Comparison of ENCODE assay signal across 8 mouse cellular contexts in the genomic region with DNA sequence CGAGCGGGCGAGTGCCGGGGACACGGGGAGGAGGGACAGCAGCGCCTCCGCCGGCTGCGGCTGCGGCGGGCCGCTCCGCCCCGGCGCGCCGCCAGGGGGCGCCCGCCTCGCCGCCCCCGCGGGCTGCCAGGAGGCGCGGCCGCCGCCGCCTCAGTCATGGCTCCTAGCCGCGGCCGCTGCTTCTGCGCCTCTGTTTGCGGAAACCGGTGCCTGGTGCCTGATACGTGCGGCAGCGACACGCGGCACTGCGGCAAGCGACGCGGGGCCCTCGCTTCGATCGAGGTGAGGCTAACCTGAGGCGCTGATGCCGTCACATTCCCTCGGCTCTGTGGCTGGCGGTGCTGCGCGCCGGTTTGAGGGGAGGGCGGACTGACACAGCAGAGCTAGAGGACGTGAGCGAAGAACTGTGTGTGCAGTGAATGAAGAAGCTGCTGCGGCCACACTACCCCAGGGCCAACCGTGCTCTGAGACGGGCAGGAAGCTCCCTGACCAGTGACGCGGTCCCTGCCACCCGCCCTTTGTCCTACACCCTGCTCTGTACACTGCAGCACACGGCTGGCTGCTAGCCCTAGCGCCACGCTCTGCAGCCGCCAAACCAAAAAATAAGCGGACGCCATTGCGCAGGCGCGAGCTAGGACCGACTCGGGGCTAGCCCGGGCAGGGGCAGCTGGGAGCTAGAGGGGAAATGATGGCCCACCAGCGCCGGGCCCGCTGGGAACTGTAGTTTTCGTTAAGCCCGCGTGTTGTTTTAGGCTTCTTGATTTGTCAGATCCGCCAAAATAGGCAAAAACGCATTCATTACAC. TPM values are rescaled to one million over a fixed set of nuclear protein-coding genes. Genes with fewer than 3 reads are reported as not detected.
DNase-seq lines count a peak whose midpoint lies in the region; ATAC-seq and TF ChIP-seq lines count a peak whose summit lies in the region.

No protein-coding gene starts in this region.

- peak overlapping the region; percentile 72 for H3ac ChIP-seq in myocyte (ENCODE audit: control insufficient read depth, insufficient read length)

- under 1% methylated on average over 58 of the region's 82 CpGs for WGBS in heart, embryonic 11.5 days (ENCODE audit: insufficient replicate concordance)
- under 1% methylated on average over 81 of the region's 82 CpGs for WGBS in kidney, embryonic 16.5 days
- WGBS in liver, adult 2 months, result under 1% methylated on average over 74 of the region's 82 CpGs

- H3K79me2 ChIP-seq in liver, adult 2 months (ENCODE audit: control insufficient read depth, insufficient read depth, low read length), result peaks cover 3% of the 10 kb centered on the region; the same call in 1 of the 2 replicates
- peaks cover 81% of the 10 kb centered on the region for H3K79me2 ChIP-seq in myocyte (ENCODE audit: control insufficient read depth, insufficient read depth)

- H3K9ac ChIP-seq in heart, embryonic 11.5 days (ENCODE audit: low read depth, low read length), result peak overlapping the region; percentile 100
- peak overlapping the region; percentile 99 for H3K9ac ChIP-seq in kidney, embryonic 16.5 days (replicated peaks; ENCODE audit: low read length)
- peak overlapping the region; percentile 99 for H3K9ac ChIP-seq in liver, adult 2 months (ENCODE audit: low read depth, low read length)

- H3K4me3 ChIP-seq in bone marrow macrophage, adult 2 months (ENCODE audit: insufficient read depth, low read length), result peak overlapping the region; percentile 97
- peak overlapping the region; percentile 71 for H3K4me3 ChIP-seq in embryonic fibroblast, embryonic 13.5 days (ENCODE audit: insufficient read depth, low read length)
- peak overlapping the region; percentile 93 for H3K4me3 ChIP-seq in heart, embryonic 11.5 days (ENCODE audit: low read depth, low read length)
- H3K4me3 ChIP-seq in kidney, embryonic 16.5 days (ENCODE audit: low read length), result peak overlapping the region; percentile 85
- peak overlapping the region; percentile 95 for H3K4me3 ChIP-seq in liver, adult 2 months (ENCODE audit: insufficient read depth, low read depth, low read length)
- peak overlapping the region; percentile 74 for H3K4me3 ChIP-seq in myocyte

- peaks cover 6% of the 10 kb centered on the region for H3K4me1 ChIP-seq in bone marrow macrophage, adult 2 months (ENCODE audit: control insufficient read depth, insufficient read depth, low read length)
- no peaks in the 10 kb centered on the region for H3K4me1 ChIP-seq in embryonic fibroblast, embryonic 13.5 days (ENCODE audit: control insufficient read depth, insufficient read depth, low read length)
- H3K4me1 ChIP-seq in heart, embryonic 11.5 days (ENCODE audit: control insufficient read depth, insufficient read depth, low read length), result peaks cover 5% of the 10 kb centered on the region; the same call in 1 of the 2 replicates
- peaks cover 14% of the 10 kb centered on the region for H3K4me1 ChIP-seq in kidney, embryonic 16.5 days (ENCODE audit: insufficient read depth, low read length)
- peaks cover 13% of the 10 kb centered on the region for H3K4me1 ChIP-seq in liver, adult 2 months (ENCODE audit: control insufficient read depth, insufficient read depth, low read length)

- peak; percentile 98 for DNase-seq in A20 (ENCODE audit: low read depth, low spot score)
- DNase-seq in liver, adult 2 months (ENCODE audit: extremely low read depth, low read depth, low spot score), result peak; percentile 89
- DNase-seq in splenic B cell, adult 2 months (ENCODE audit: low read depth, low spot score), result peak; percentile 96

- no peaks in the 10 kb centered on the region for H3K27me3 ChIP-seq in heart, embryonic 11.5 days (ENCODE audit: control insufficient read depth, insufficient read depth, low read length)
- no peaks in the 10 kb centered on the region for H3K27me3 ChIP-seq in kidney, embryonic 16.5 days (ENCODE audit: insufficient read depth, low read length)
- H3K27me3 ChIP-seq in liver, adult 2 months (ENCODE audit: control insufficient read depth, insufficient read depth, low read length), result no peaks in the 10 kb centered on the region
- H3K27me3 ChIP-seq in myocyte (ENCODE audit: control insufficient read depth, insufficient read depth, insufficient read length), result no peaks in the 10 kb centered on the region
- no peaks in the 10 kb centered on the region for H3K27me3 ChIP-seq in splenic B cell, adult 2 months (ENCODE audit: control insufficient read depth, insufficient read depth, low read length, poor library complexity, severe bottlenecking)

- no peaks in the 10 kb centered on the region for H3K9me3 ChIP-seq in heart, embryonic 11.5 days (replicated peaks; ENCODE audit: control insufficient read depth, low read length)
- no peaks in the 10 kb centered on the region for H3K9me3 ChIP-seq in kidney, embryonic 16.5 days (ENCODE audit: low read length)

- peak; percentile 89 for ATAC-seq in heart, embryonic 11.5 days (replicated peaks; ENCODE audit: insufficient number of reproducible peaks, low FRiP score, low TSS enrichment)
- ATAC-seq in kidney, embryonic 16.5 days (ENCODE audit: low FRiP score, low TSS enrichment), result peak; percentile 97

- TF ChIP-seq CTCF in bone marrow macrophage, adult 2 months (IDR thresholded peaks at IDR 0.05; ENCODE audit: low read depth, low read length), result peak; percentile 40; the same call in 1 of the 2 replicates
- no peak for TF ChIP-seq CTCF in embryonic fibroblast, embryonic 13.5 days (IDR thresholded peaks at IDR 0.05; ENCODE audit: borderline replicate concordance, insufficient read depth, low read length)
- peak; percentile 52 for TF ChIP-seq CTCF in liver, adult 2 months (IDR thresholded peaks at IDR 0.05; ENCODE audit: low read depth, low read length)

- peak; percentile 81; the same call in 1 of the 2 replicates for TF ChIP-seq POLR2A in bone marrow macrophage, adult 2 months (IDR thresholded peaks at IDR 0.05; ENCODE audit: borderline replicate concordance, low read depth, low read length)
- peak; percentile 81 for TF ChIP-seq POLR2A in embryonic fibroblast, embryonic 13.5 days (IDR thresholded peaks at IDR 0.05; ENCODE audit: low read depth, low read length)
- TF ChIP-seq POLR2A in liver, adult 2 months (IDR thresholded peaks at IDR 0.05; ENCODE audit: extremely low read depth, insufficient read depth, low read length), result peak; percentile 59; the same call in 1 of the 2 replicates
- TF ChIP-seq POLR2A in myocyte (IDR thresholded peaks at IDR 0.05; ENCODE audit: insufficient read length, low read depth), result peak; percentile 67

- no peaks in the 10 kb centered on the region for H3K36me3 ChIP-seq in heart, embryonic 11.5 days (ENCODE audit: control insufficient read depth, insufficient read depth, low read length)
- H3K36me3 ChIP-seq in kidney, embryonic 16.5 days (ENCODE audit: insufficient read depth, low read length), result no peaks in the 10 kb centered on the region
- H3K36me3 ChIP-seq in liver, adult 2 months (ENCODE audit: control insufficient read depth, insufficient read depth, low read length), result no peaks in the 10 kb centered on the region
- no peaks in the 10 kb centered on the region for H3K36me3 ChIP-seq in myocyte (ENCODE audit: control insufficient read depth, insufficient read depth)
- H3K36me3 ChIP-seq in splenic B cell, adult 2 months (ENCODE audit: control insufficient read depth, insufficient read depth, low read length, poor library complexity, severe bottlenecking), result no peaks in the 10 kb centered on the region

- H3K4me2 ChIP-seq in heart, embryonic 11.5 days, result peak overlapping the region; percentile 67
- H3K4me2 ChIP-seq in kidney, embryonic 16.5 days (replicated peaks; ENCODE audit: low read depth, low read length), result peak overlapping the region; percentile 78
- H3K4me2 ChIP-seq in myocyte (ENCODE audit: low read depth), result peak overlapping the region; percentile 84

- H3K27ac ChIP-seq in bone marrow macrophage, adult 2 months (ENCODE audit: insufficient read depth, low read depth, low read length), result peak overlapping the region; percentile 99
- H3K27ac ChIP-seq in embryonic fibroblast, embryonic 13.5 days (ENCODE audit: insufficient read depth, low read length), result peak overlapping the region; percentile 99
- H3K27ac ChIP-seq in heart, embryonic 11.5 days (ENCODE audit: low read depth, low read length), result peak overlapping the region; percentile 100
- H3K27ac ChIP-seq in kidney, embryonic 16.5 days (ENCODE audit: low read length), result peak overlapping the region; percentile 100
- peak overlapping the region; percentile 98 for H3K27ac ChIP-seq in liver, adult 2 months (replicated peaks; ENCODE audit: insufficient read depth, low read depth, low read length)

TF ChIP-seq in myocyte, 11 proteins besides CTCF, POLR2A, EP300 and RAD21:
- no peak for TF ChIP-seq POLR2AphosphoS2 (IDR thresholded peaks at IDR 0.05; ENCODE audit: insufficient read length, low read depth)
- TF ChIP-seq SRF (IDR thresholded peaks at IDR 0.05; ENCODE audit: control insufficient read depth, insufficient read length, low read depth), result no peak
- TF ChIP-seq TCF12 (IDR thresholded peaks at IDR 0.05; ENCODE audit: insufficient read depth, poor library complexity, severe bottlenecking), result no peak
- no peak for TF ChIP-seq MAX (IDR thresholded peaks at IDR 0.05; ENCODE audit: low read depth)
- TF ChIP-seq E2F4 (IDR thresholded peaks at IDR 0.05; ENCODE audit: insufficient read depth), result no peak
- TF ChIP-seq USF1 (IDR thresholded peaks at IDR 0.05; ENCODE audit: low read depth), result no peak
- peak in 1 of 3 experiments; percentile 62 for TF ChIP-seq MYOG (IDR thresholded peaks at IDR 0.05; ENCODE audit: control insufficient read depth in 1 of 3, insufficient read depth in 1 of 3, insufficient read length in 2 of 3, low read depth in 2 of 3)
- peak in 1 of 3 experiments; percentile 7 for TF ChIP-seq MYOD1 (IDR thresholded peaks at IDR 0.05; ENCODE audit: control insufficient read depth in 1 of 3, insufficient read length in 2 of 3, low read depth in 2 of 3)

RNA-seq across cellular contexts. Expression of a gene that starts 26.1 kb away (rescaled TPM):
- polyA plus RNA-seq in bone marrow macrophage, adult 2 months (2012; ENCODE audit: insufficient read depth, insufficient read length, missing spikeins), result 37.4 and 37.9 TPM in 2 replicates
- polyA plus RNA-seq in embryonic fibroblast, embryonic 13.5 days (2011; ENCODE audit: insufficient read length, low read depth, missing spikeins), result 55.3 and 66.2 TPM in 2 replicates
- polyA plus RNA-seq in heart, embryonic 11.5 days (2014; fragmentation: Nextera tagmentation; extraction: Ambion mirVana), result 16.6 TPM in 2 replicates
- polyA plus RNA-seq in kidney, embryonic 16.5 days (2015; fragmentation: Nextera tagmentation; extraction: Ambion mirVana), result 22.5 and 27.1 TPM in 2 replicates
- 13.7 and 15.5 TPM in 2 replicates for total RNA-seq in liver, adult 2 months (2014; rRNA removed)
- polyA plus RNA-seq in liver, adult 2 months (2012; rRNA removed), result 33.0 and 36.2 TPM in 2 replicates
- 15.6 TPM for polyA plus RNA-seq in myocyte (2012; fragmentation: generic; extraction: Trizol)

Comparison
In these comparisons a context has a peak if more than half of its experiments do, and no peak if none do; other contexts are left out.
1. Peak in every context shown above with its lines: DNase-seq, ATAC-seq, H3K4me3 ChIP-seq and H3K27ac ChIP-seq.